Mouse (Mus musculus): Measurements from ENCODE around the gene Ghrl. TPM values are rescaled to one million over a fixed set of nuclear protein-coding genes. Genes with fewer than 3 reads are reported as not detected.

Gene Ghrl
- 0.11 and 1.9 TPM in 2 replicates for polyA plus RNA-seq (2015; fragmentation: Nextera tagmentation; extraction: Ambion mirVana)

- Histone ChIP-seq H3K4me3 (ENCODE audit: low read depth, low read length) (no peak within 1 kb of the TSS), H3K36me3 (ENCODE audit: control insufficient read depth, insufficient read depth) (peaks cover 30% of the 10 kb centered on the region)
- WGBS (ENCODE audit: insufficient replicate concordance), result 72% methylated on average over 3 of the region's 3 CpGs
Observed at GRCm38 (mm10) chr6:113719878-113720277, at the start of gene Ghrl. TSS of gene Ghrl (minus strand) at chr6:113719880.

DNA sequence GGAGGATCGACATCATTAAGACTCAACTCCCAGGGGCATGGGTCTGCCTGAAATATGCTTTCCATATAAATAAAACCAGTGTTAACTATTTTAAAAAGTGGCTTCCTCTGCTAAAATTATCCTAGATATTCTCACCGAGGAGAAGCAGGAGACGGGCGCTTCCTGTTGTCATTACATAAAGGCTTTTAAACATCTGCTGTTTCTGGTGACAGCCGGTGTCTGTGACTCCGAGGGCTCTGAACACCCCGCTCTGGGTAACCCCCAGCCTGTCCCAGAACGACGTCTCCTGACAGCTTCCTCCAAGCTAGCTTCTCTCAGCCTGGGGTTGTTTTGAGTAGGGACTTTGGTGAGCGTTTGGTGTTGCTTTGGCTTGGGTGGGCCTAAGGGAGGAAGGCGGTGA lies 49.1 kb upstream of the Ghrl start:
- Histone ChIP-seq H3K27me3 (ENCODE audit: control insufficient read depth, insufficient read depth, low read depth, low read length) (no peaks in the 10 kb centered on the region), H3K4me3 (ENCODE audit: low read depth, low read length) (no peak overlapping the region), H3K27ac (ENCODE audit: low read length) (no peak overlapping the region), H3K4me2 (ENCODE audit: low read depth, low read length) (no peak overlapping the region), H3K9ac (ENCODE audit: low read depth, low read length) (no peak overlapping the region), H3K9me3 (replicated peaks; ENCODE audit: control insufficient read depth, low read length) (no peaks in the 10 kb centered on the region), H3K36me3 (ENCODE audit: control insufficient read depth, insufficient read depth) (no peaks in the 10 kb centered on the region), H3K4me1 (ENCODE audit: control insufficient read depth, low read depth, low read length) (no peaks in the 10 kb centered on the region)
- ATAC-seq (ENCODE audit: low read depth), result no peak
- 44% methylated on average over 11 of the region's 11 CpGs for WGBS (ENCODE audit: insufficient replicate concordance)

More at GRCm38 (mm10) chr6:113719878-113720277, at the start of gene Ghrl:
- H3K27me3 ChIP-seq (ENCODE audit: control insufficient read depth, insufficient read depth, low read depth, low read length), result no peaks in the 10 kb centered on the region
- H3K4me2 ChIP-seq (ENCODE audit: low read depth, low read length), result no peak within 1 kb of the TSS
- no peak within 1 kb of the TSS for H3K9ac ChIP-seq (ENCODE audit: low read depth, low read length)
- H3K9me3 ChIP-seq (replicated peaks; ENCODE audit: control insufficient read depth, low read length), result no peaks in the 10 kb centered on the region
- H3K4me1 ChIP-seq (ENCODE audit: control insufficient read depth, low read depth, low read length), result peaks cover 10% of the 10 kb centered on the region
- no peak for ATAC-seq (ENCODE audit: low read depth)
- peak within 1 kb of the TSS; percentile 59 for H3K27ac ChIP-seq (ENCODE audit: low read length)

GRCm38 (mm10) chr6:113761644-113762043 lies 42.0 kb upstream of the Ghrl start:
- Histone ChIP-seq H3K9me3 (replicated peaks; ENCODE audit: control insufficient read depth, low read length) (no peaks in the 10 kb centered on the region), H3K27ac (ENCODE audit: low read length) (no peak overlapping the region), H3K4me3 (ENCODE audit: low read depth, low read length) (no peak overlapping the region), H3K4me1 (ENCODE audit: control insufficient read depth, low read depth, low read length) (no peaks in the 10 kb centered on the region), H3K36me3 (ENCODE audit: control insufficient read depth, insufficient read depth) (no peaks in the 10 kb centered on the region), H3K4me2 (ENCODE audit: low read depth, low read length) (no peak overlapping the region), H3K9ac (ENCODE audit: low read depth, low read length) (no peak overlapping the region), H3K27me3 (ENCODE audit: control insufficient read depth, insufficient read depth, low read depth, low read length) (no peaks in the 10 kb centered on the region)
- ATAC-seq (ENCODE audit: low read depth), result no peak
- WGBS (ENCODE audit: insufficient replicate concordance), result 16% methylated on average over 7 of the region's 7 CpGs

DNA sequence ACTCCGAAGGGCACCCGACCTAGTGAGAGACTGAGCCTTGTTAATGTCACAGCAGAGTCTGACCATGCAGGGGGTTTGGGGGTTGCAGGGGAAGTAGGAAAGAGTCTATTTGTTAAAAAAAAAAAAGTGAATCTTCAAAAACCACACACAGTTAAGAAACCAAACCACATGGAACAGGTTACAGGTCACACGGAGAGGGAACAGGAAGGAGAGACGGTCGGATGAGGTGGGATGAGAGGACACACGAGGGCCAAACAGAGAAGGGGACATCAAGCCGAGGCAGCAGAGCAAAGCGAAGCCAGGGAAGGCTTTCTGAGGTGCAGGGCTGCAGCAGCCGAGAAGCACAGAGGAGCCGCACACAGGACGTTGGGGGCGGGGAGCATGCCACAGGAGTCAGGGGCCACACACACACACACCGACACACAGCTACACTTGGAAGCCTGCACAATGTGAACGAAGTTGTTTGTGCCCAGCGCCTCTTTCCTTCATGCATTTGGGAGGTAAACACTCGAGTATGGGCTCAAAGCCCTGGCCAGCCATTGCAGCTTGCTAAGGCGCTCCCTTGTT lies 29.5 kb upstream of the Ghrl start:
- Histone ChIP-seq H3K4me3 (ENCODE audit: low read depth, low read length) (no peak overlapping the region), H3K36me3 (ENCODE audit: control insufficient read depth, insufficient read depth) (no peaks in the 10 kb centered on the region), H3K27me3 (ENCODE audit: control insufficient read depth, insufficient read depth, low read depth, low read length) (peaks cover 18% of the 10 kb centered on the region), H3K9me3 (replicated peaks; ENCODE audit: control insufficient read depth, low read length) (no peaks in the 10 kb centered on the region), H3K9ac (ENCODE audit: low read depth, low read length) (no peak overlapping the region), H3K27ac (ENCODE audit: low read length) (no peak overlapping the region), H3K4me1 (ENCODE audit: control insufficient read depth, low read depth, low read length) (no peaks in the 10 kb centered on the region), H3K4me2 (ENCODE audit: low read depth, low read length) (no peak overlapping the region)
- no peak for ATAC-seq (ENCODE audit: low read depth)
- 43% methylated on average over 17 of the region's 17 CpGs for WGBS (ENCODE audit: insufficient replicate concordance)

GRCm38 (mm10) chr6:113748351-113748750 lies 28.7 kb upstream of the Ghrl start:
- no peak overlapping the region for H3K9ac ChIP-seq (ENCODE audit: low read depth, low read length)
- no peaks in the 10 kb centered on the region for H3K9me3 ChIP-seq (replicated peaks; ENCODE audit: control insufficient read depth, low read length)
- peaks cover 18% of the 10 kb centered on the region for H3K27me3 ChIP-seq (ENCODE audit: control insufficient read depth, insufficient read depth, low read depth, low read length)
- no peak overlapping the region; the same call in 1 of the 2 replicates for H3K4me3 ChIP-seq (ENCODE audit: low read depth, low read length)
- no peak overlapping the region for H3K4me2 ChIP-seq (ENCODE audit: low read depth, low read length)
- H3K36me3 ChIP-seq (ENCODE audit: control insufficient read depth, insufficient read depth), result no peaks in the 10 kb centered on the region
- H3K4me1 ChIP-seq (ENCODE audit: control insufficient read depth, low read depth, low read length), result no peaks in the 10 kb centered on the region
- H3K27ac ChIP-seq (ENCODE audit: low read length), result 0 out of 2 replicates have a peak overlapping the region, but pooled peaks have one; percentile 6
- ATAC-seq (ENCODE audit: low read depth), result no peak
- WGBS (ENCODE audit: insufficient replicate concordance), result 28% methylated on average over 26 of the region's 26 CpGs

DNA sequence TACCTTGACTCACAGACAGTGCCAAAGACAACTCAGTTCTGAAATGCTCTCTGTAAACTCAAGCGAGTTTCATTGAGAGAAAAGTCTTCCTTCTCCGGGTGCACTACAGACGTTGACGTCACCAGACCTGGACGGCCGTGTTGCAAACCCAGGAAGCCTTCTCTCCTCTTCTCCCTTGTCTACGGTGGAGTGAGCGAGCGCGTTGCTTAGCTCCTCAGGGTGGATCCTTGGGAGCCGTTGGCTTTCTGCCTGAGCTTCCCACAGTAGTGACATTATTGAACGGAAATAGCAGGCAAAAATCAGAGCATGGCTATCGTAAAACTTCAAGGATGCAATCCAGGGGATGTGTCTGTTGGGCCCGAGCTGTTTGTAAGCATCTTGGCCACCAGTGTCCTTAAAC lies 27.6 kb upstream of the Ghrl start:
- Histone ChIP-seq H3K9me3 (replicated peaks; ENCODE audit: control insufficient read depth, low read length) (no peaks in the 10 kb centered on the region), H3K27me3 (ENCODE audit: control insufficient read depth, insufficient read depth, low read depth, low read length) (peaks cover 18% of the 10 kb centered on the region), H3K4me3 (ENCODE audit: low read depth, low read length) (no peak overlapping the region), H3K9ac (ENCODE audit: low read depth, low read length) (no peak overlapping the region), H3K27ac (ENCODE audit: low read length) (no peak overlapping the region), H3K4me2 (ENCODE audit: low read depth, low read length) (no peak overlapping the region), H3K36me3 (ENCODE audit: control insufficient read depth, insufficient read depth) (no peaks in the 10 kb centered on the region), H3K4me1 (ENCODE audit: control insufficient read depth, low read depth, low read length) (no peaks in the 10 kb centered on the region)
- ATAC-seq (ENCODE audit: low read depth), result no peak
- 68% methylated on average over 14 of the region's 14 CpGs for whole genome bisulfite sequencing (ENCODE audit: insufficient replicate concordance)

DNA sequence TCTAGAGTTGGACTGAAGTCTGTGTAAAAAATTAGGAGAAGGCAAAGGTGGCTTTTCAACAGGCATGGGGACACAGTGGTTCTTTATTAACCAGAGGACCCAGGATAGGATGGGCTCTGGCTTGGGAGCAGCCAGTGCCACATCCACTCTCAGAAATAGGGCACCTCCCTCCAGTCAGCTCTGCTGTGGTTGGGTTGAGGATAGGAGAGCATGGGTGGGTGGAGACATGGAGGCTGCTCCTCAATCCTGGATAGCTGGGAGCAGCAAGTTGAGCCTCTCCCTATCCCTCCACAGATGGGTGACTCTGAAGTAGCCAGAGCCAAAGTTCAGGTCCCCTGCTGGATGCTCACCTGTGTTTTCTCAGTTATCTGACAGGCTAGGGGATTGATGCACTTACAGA lies 25.4 kb upstream of the Ghrl start:
- Histone ChIP-seq H3K27me3 (ENCODE audit: control insufficient read depth, insufficient read depth, low read depth, low read length) (peaks cover 18% of the 10 kb centered on the region), H3K9ac (ENCODE audit: low read depth, low read length) (no peak overlapping the region), H3K4me1 (ENCODE audit: control insufficient read depth, low read depth, low read length) (peaks cover 2% of the 10 kb centered on the region; the same call in 1 of the 2 replicates), H3K36me3 (ENCODE audit: control insufficient read depth, insufficient read depth) (no peaks in the 10 kb centered on the region), H3K4me3 (ENCODE audit: low read depth, low read length) (no peak overlapping the region), H3K9me3 (replicated peaks; ENCODE audit: control insufficient read depth, low read length) (no peaks in the 10 kb centered on the region), H3K27ac (ENCODE audit: low read length) (no peak overlapping the region), H3K4me2 (ENCODE audit: low read depth, low read length) (no peak overlapping the region)
- ATAC-seq (ENCODE audit: low read depth), result peak; percentile 35; the same call in 1 of the 2 replicates

DNA sequence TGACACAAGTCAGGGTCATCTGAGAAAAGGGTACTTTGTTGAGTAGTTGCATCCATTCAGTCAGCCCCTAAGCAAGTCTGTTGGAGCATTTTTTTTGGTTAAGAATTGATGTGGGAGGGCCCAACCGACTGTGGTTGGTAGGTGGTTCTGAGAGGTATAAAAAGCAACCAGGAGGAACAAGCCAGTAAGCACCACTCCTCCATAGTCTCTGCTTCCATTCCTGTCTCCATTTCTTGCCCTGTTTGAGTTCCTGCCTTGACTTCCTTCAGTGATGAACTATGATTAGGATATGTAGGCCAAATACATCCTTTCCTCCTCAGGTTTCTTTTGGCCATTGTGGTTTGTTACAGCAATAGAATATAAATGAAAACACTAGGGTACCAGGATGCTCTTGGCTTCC lies 23.4 kb upstream of the Ghrl start:
- Histone ChIP-seq H3K27me3 (ENCODE audit: control insufficient read depth, insufficient read depth, low read depth, low read length) (peaks cover 5% of the 10 kb centered on the region), H3K4me3 (ENCODE audit: low read depth, low read length) (no peak overlapping the region), H3K4me2 (ENCODE audit: low read depth, low read length) (no peak overlapping the region), H3K36me3 (ENCODE audit: control insufficient read depth, insufficient read depth) (no peaks in the 10 kb centered on the region; the same call in 1 of the 2 replicates), H3K9ac (ENCODE audit: low read depth, low read length) (no peak overlapping the region), H3K27ac (ENCODE audit: low read length) (no peak overlapping the region), H3K9me3 (replicated peaks; ENCODE audit: control insufficient read depth, low read length) (no peaks in the 10 kb centered on the region), H3K4me1 (ENCODE audit: control insufficient read depth, low read depth, low read length) (peaks cover 12% of the 10 kb centered on the region)
- ATAC-seq (ENCODE audit: low read depth), result no peak
- WGBS (ENCODE audit: insufficient replicate concordance), result 30% methylated on average over 1 of the region's 1 CpGs

DNA sequence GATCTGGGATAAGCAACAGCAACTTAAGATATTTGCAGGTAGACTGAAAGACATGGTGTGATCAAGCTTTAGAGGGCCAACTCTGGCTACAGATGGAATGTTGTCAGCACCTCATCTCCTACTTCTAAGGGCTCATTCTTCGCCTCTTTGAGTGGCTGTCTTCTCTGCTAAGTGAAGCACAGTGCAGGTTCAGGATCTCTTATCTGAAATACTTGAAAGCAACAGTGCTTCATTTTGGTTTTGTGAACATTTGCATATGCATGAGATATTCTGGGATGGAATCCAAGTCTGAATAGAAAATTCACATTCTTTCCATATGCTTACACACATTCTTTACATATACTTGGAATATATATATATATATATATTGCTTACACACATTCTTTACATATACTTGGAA lies 22.6 kb upstream of the Ghrl start:
- no peak for ATAC-seq (ENCODE audit: low read depth)
- 59% methylated on average over 1 of the region's 1 CpGs for WGBS (ENCODE audit: insufficient replicate concordance)
- H3K9ac ChIP-seq (ENCODE audit: low read depth, low read length), result no peak overlapping the region
- H3K9me3 ChIP-seq (replicated peaks; ENCODE audit: control insufficient read depth, low read length), result no peaks in the 10 kb centered on the region
- H3K4me2 ChIP-seq (ENCODE audit: low read depth, low read length), result no peak overlapping the region
- peaks cover 1% of the 10 kb centered on the region for H3K27me3 ChIP-seq (ENCODE audit: control insufficient read depth, insufficient read depth, low read depth, low read length)
- H3K4me1 ChIP-seq (ENCODE audit: control insufficient read depth, low read depth, low read length), result peaks cover 12% of the 10 kb centered on the region
- H3K36me3 ChIP-seq (ENCODE audit: control insufficient read depth, insufficient read depth), result no peaks in the 10 kb centered on the region; the same call in 1 of the 2 replicates
- no peak overlapping the region for H3K27ac ChIP-seq (ENCODE audit: low read length)
- H3K4me3 ChIP-seq (ENCODE audit: low read depth, low read length), result no peak overlapping the region
